Mouse (Mus musculus): Measurements from ENCODE around the gene Patz1. TPM values are rescaled to one million over a fixed set of nuclear protein-coding genes. Genes with fewer than 3 reads are reported as not detected.
A peak's percentile ranks its signal among the peaks of the same experiment; 100 is the strongest.

Patz1 gene
- polyA plus RNA-seq, 1 experiment from 2014 or later = 112 TPM

DNA sequence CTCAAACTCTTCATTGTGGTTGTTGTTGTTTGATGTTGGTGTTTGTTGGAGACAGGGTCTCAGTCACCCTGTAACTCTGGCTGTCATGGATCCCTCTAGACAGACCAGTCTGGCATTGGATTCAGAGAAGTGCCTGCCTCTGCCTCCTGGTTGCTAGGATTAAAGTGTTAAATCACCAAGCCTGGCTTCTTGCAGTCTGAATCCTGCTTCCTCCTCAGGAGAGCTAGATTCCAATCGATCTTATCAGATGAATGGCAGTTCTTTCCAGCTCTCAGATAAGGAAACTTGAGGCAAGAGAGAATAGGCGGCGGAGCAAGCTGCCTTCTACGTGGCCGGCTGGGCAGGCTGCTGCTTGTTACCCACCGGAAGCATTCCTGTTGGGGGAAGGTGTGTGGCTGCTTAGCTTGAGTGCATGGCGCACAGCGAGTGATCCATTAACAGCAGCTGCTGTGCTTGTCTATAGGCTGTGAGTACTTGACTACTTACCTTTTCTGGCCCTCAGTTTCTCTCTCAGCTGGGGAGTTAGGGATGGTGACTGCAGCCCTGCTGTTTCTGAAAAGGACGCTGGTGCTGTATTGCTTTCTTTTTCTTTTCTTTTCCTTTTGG, 46.1 kb downstream of the Patz1 start:
- peaks cover 53% of the 10 kb centered on the region for H3K4me1 ChIP-seq
- WGBS = 43% methylated on average over 9 of the region's 9 CpGs
- H3K27me3 ChIP-seq (ENCODE audit: low read depth, poor library complexity, severe bottlenecking) = peaks cover 11% of the 10 kb centered on the region; the same call in 1 of the 2 replicates
- 0 out of 2 replicates have a peak, but pooled peaks cover 2% of the 10 kb centered on the region for H3K36me3 ChIP-seq
- no peaks in the 10 kb centered on the region for H3K9me3 ChIP-seq (replicated peaks)
- no peak overlapping the region for H3K4me3 ChIP-seq
- DNase-seq (ENCODE audit: low spot score) = no peak
- H3K27ac ChIP-seq (replicated peaks) = no peak overlapping the region

DNA sequence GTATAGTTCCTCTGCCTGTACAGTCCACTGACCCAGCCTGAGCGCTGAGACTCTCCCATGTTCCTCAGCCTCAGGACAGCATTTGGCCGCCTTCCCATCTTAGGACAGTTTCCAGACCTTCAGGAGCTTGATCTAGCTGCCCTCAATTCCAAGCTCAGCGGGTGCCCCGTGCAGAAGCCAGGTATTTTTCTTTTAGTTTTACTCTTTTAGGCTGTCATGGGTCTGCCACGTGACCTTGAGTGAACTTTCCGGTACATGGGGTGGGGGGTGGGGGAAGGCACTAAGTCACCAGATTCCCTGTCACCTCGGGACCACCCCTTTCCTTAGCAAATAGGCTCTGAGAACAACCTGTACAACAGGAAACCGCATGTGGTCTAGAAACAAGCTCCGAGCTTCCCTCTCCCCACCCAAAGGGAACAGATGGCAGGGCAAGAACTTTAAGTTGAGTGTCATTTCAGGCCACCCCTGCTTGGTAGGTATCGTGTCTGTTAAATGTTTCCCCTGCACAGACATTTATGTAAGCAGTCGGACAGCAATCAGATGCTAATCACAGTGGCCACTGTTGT, 47.1 kb downstream of the Patz1 start:
- Histone ChIP-seq H3K27me3 (ENCODE audit: low read depth, poor library complexity, severe bottlenecking) (peaks cover 11% of the 10 kb centered on the region; the same call in 1 of the 2 replicates), H3K36me3 (0 out of 2 replicates have a peak, but pooled peaks cover 2% of the 10 kb centered on the region), H3K27ac (replicated peaks) (no peak overlapping the region), H3K9me3 (replicated peaks) (no peaks in the 10 kb centered on the region), H3K4me1 (peaks cover 46% of the 10 kb centered on the region), H3K4me3 (no peak overlapping the region)
- WGBS = 60% methylated on average over 11 of the region's 11 CpGs
- DNase-seq (ENCODE audit: low spot score) = no peak

DNA sequence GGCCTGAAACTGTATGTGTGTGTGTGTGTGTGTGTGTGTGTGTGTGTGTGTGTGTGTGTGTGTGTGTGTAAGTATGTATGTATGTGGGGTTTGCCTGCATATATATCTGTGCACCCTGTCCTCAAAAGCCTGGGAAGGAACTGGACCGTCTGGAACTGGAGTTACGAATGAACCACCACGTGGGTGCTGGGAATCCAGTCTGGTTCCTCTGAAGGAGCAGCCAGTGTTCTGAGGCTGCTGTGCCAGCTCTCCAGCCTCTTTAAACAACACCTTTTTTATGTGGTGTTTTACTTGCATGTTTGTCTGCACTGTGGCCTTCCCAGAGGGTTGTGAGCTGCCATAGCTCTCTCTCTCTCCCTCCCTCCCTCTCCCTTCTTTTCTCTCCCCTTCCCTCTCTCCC, 47.9 kb downstream of the Patz1 start:
- DNase-seq (ENCODE audit: low spot score) = no peak
- no peaks in the 10 kb centered on the region for H3K9me3 ChIP-seq (replicated peaks)
- WGBS = 70% methylated on average over 3 of the region's 3 CpGs
- no peak overlapping the region for H3K4me3 ChIP-seq
- H3K36me3 ChIP-seq = 0 out of 2 replicates have a peak, but pooled peaks cover 2% of the 10 kb centered on the region
- H3K4me1 ChIP-seq = peaks cover 38% of the 10 kb centered on the region
- peaks cover 11% of the 10 kb centered on the region; the same call in 1 of the 2 replicates for H3K27me3 ChIP-seq (ENCODE audit: low read depth, poor library complexity, severe bottlenecking)
- peak overlapping the region; percentile 89 for H3K27ac ChIP-seq (replicated peaks)

DNA sequence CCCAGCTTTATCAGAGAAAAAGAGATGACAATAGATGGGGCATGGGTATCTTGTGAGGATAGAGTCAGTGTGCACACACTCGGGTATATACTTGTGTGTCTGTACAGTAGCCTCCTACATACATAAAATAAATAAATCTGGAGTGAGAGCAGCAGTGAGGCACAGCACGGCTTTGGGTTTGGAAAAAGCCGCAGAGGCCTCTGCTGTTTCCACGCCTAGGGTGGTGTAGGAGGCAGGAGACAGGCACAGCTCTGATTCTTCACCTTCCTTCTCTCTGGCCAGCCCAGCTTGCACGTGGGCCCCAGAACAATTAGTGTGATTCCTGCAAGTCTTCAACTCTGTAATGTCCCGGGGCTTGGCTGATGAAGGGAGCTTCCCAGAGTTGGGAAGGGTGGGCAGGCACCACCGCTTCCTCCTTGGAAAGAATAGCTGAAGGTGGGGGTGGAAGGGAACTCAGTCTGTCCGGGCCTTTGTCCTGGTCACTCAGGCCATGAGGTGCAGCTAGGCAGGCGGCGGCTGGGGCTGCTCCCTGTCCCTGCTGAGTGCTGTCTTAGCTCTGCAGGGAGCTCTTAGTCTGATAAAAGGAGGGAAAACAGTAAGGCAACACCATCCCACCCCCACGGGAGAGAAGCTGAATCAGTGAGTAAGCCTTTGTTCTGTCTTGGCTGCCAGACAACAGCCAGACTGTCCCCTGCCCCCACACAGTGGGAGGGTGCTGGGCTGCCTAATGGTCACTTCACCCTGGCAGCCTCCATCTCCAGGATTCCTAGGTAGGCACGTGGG, 48.7 kb downstream of the Patz1 start:
- DNase-seq (ENCODE audit: low spot score) = peak; percentile 62
- Histone ChIP-seq H3K27ac (replicated peaks) (peak overlapping the region; percentile 89), H3K9me3 (replicated peaks) (no peaks in the 10 kb centered on the region), H3K36me3 (peaks cover 5% of the 10 kb centered on the region; the same call in 1 of the 2 replicates), H3K4me1 (peaks cover 30% of the 10 kb centered on the region), H3K4me3 (peak overlapping the region; percentile 17; the same call in 1 of the 2 replicates), H3K27me3 (ENCODE audit: low read depth, poor library complexity, severe bottlenecking) (peaks cover 11% of the 10 kb centered on the region; the same call in 1 of the 2 replicates)
- 8% methylated on average over 12 of the region's 12 CpGs for WGBS

DNA sequence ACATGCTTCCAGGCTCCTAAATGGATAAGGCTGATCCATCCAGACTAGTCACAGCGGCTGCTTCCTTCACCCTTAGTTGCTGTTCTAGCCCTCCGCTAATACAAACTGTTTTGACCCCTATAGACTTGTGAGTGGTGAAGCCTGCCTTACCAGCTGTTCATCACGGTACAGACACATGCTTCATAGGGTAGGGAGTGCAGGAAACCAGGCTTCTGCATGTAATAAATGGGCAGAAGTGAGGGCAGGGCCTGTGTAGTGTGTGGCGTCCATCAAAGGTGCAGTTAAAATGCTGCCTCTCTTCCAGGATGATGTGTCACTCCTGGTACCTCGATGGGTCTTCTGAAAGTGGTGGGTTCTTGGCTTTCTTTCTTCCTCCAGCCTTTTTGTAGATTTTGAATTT, 49.3 kb downstream of the Patz1 start:
- H3K27me3 ChIP-seq (ENCODE audit: low read depth, poor library complexity, severe bottlenecking) = peaks cover 7% of the 10 kb centered on the region; the same call in 1 of the 2 replicates
- peaks cover 8% of the 10 kb centered on the region for H3K36me3 ChIP-seq
- no peak overlapping the region for H3K4me3 ChIP-seq
- H3K27ac ChIP-seq (replicated peaks) = peak overlapping the region; percentile 89
- no peaks in the 10 kb centered on the region for H3K9me3 ChIP-seq (replicated peaks)
- H3K4me1 ChIP-seq = peaks cover 25% of the 10 kb centered on the region
- DNase-seq (ENCODE audit: low spot score) = no peak
- WGBS = 52% methylated on average over 5 of the region's 5 CpGs

DNA sequence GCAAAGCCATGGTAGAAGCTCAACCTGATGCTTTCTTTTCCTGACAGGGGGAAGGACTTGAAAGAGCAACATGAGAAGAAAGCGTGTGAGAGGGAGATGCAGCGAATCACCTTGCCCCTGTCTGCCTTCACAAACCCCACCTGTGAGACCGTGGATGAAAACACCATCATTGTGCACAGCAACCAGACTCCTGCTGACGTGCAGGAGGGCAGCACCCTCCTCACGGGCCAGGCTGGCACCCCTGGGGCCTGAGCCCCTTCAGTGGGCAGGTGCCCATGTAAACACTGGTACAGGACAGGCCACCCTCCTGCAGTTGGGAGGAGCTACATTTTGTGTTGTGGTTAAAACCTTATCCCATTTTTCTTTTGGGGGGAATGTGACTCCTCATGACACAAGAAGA, 52.8 kb downstream of the Patz1 start:
- Histone ChIP-seq H3K27ac (replicated peaks) (no peak overlapping the region), H3K4me3 (no peak overlapping the region), H3K36me3 (peaks cover 40% of the 10 kb centered on the region), H3K9me3 (replicated peaks) (no peaks in the 10 kb centered on the region), H3K27me3 (ENCODE audit: low read depth, poor library complexity, severe bottlenecking) (no peaks in the 10 kb centered on the region), H3K4me1 (peaks cover 18% of the 10 kb centered on the region)
- WGBS = 78% methylated on average over 5 of the region's 5 CpGs
- DNase-seq (ENCODE audit: low spot score) = no peak

DNA sequence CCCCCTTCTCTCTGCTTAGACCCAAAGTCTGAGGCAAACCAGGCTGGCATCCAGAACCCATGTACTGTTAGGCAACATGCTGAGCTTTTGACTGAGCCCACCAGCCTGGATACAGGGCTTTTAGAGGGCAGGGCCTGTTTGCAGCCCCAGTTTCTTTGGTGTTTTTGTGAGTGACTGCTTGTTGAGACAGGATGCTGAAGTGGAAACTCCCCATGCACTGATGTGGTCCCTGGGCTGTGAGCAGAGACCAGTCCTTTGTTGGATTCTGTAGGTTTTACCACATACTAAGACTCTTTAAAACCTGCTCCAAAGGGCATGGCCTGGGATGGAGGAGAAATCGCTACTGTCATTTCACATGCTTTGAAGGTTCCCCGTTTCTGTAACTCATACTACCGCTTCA, 56.2 kb downstream of the Patz1 start:
- H3K36me3 ChIP-seq = peaks cover 68% of the 10 kb centered on the region
- H3K27ac ChIP-seq (replicated peaks) = no peak overlapping the region
- peaks cover 23% of the 10 kb centered on the region for H3K4me1 ChIP-seq
- WGBS = 87% methylated on average over 3 of the region's 3 CpGs
- H3K4me3 ChIP-seq = no peak overlapping the region
- H3K27me3 ChIP-seq (ENCODE audit: low read depth, poor library complexity, severe bottlenecking) = no peaks in the 10 kb centered on the region
- no peaks in the 10 kb centered on the region for H3K9me3 ChIP-seq (replicated peaks)
- DNase-seq (ENCODE audit: low spot score) = no peak

DNA sequence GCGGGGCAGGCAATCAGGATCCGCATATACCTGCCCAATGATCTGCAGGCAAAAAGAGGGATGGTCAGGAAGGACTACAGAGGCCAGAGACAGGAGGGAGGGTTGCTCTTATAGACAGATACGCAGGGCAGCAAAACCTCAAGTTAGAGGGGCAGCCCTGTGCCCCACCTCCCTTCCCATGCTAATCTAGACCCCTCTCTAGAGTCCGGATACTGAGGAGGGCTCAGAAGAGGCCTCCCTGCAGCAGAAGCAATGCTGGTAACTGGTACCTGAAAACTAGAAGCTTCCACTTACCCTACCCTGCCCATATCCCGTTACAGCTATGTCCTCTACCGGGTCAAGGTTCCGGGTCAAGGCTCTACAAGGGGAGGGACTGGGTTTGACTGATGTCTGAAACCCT, 57.7 kb downstream of the Patz1 start:
- Histone ChIP-seq H3K4me1 (peaks cover 23% of the 10 kb centered on the region), H3K27ac (replicated peaks) (no peak overlapping the region), H3K36me3 (peaks cover 81% of the 10 kb centered on the region), H3K4me3 (no peak overlapping the region), H3K27me3 (ENCODE audit: low read depth, poor library complexity, severe bottlenecking) (no peaks in the 10 kb centered on the region), H3K9me3 (replicated peaks) (no peaks in the 10 kb centered on the region)
- 91% methylated on average over 7 of the region's 7 CpGs for WGBS
- no peak for DNase-seq (ENCODE audit: low spot score)

DNA sequence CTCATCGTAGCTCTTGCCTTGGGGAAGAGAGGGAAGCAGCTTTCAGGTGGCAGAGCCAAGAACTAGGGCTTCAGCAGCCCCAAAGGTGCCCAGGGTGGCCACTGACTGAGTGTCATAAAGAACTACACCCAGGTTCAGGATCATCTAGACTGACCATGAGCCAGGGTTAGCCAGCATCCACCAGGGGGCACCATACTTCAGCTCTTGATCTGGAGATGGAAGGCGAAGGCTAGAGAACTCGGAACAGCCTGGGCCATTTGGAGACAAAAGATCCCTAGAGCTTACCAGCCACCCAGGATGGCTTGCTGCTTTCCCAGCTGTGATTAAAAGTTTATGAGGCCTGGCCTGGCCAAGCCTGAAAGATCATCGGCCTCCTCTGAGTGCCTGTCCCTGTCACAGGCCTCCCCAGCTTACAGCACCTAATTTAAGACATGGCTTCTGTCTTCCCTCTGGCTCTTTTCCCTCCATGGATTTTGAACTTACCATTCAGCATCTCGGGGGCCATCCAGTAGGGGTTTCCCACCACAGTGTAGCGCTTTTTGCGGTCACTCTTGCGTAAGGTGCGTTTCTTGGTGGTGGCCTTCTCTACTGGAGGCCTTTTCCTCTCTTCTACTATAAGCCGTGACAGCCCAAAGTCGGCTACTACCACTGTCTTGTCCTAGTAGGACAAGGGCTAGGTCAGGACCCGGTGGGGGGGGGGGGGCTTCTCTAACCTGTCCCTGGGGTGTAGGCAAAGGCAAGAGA, 58.6 kb downstream of the Patz1 start:
- Histone ChIP-seq H3K27ac (replicated peaks) (peak overlapping the region; percentile 80), H3K9me3 (replicated peaks) (no peaks in the 10 kb centered on the region), H3K36me3 (peaks cover 86% of the 10 kb centered on the region)

DNA sequence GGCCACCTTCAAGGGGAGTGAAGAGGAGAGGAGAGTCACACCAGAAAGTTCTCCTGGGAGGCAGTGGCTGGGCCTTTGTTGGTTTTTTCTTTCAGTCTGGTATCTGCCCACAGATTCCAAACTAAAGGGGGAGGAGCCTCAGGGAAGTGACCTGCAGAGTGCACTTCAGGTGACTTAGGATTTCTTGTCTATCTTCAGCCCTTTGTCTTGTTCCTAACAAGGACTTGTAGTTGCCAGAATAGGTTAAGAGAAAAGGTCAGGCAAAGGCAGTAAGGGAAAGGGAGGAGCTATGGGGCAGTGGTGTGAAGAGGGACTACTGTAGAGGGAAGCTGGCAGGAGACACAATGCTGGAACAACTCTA, 59.1 kb downstream of the Patz1 start:
- H3K27me3 ChIP-seq (ENCODE audit: low read depth, poor library complexity, severe bottlenecking) = no peaks in the 10 kb centered on the region
- peaks cover 88% of the 10 kb centered on the region for H3K36me3 ChIP-seq
- H3K27ac ChIP-seq (replicated peaks) = peak overlapping the region; percentile 80

More for the DNA sequence above, 58.6 kb downstream of the Patz1 start:
- WGBS = 63% methylated on average over 12 of the region's 12 CpGs
- no peaks in the 10 kb centered on the region for H3K27me3 ChIP-seq (ENCODE audit: low read depth, poor library complexity, severe bottlenecking)
- no peak overlapping the region for H3K4me3 ChIP-seq
- H3K4me1 ChIP-seq = peaks cover 23% of the 10 kb centered on the region
- peak; percentile 86 for DNase-seq (ENCODE audit: low spot score)

DNA sequence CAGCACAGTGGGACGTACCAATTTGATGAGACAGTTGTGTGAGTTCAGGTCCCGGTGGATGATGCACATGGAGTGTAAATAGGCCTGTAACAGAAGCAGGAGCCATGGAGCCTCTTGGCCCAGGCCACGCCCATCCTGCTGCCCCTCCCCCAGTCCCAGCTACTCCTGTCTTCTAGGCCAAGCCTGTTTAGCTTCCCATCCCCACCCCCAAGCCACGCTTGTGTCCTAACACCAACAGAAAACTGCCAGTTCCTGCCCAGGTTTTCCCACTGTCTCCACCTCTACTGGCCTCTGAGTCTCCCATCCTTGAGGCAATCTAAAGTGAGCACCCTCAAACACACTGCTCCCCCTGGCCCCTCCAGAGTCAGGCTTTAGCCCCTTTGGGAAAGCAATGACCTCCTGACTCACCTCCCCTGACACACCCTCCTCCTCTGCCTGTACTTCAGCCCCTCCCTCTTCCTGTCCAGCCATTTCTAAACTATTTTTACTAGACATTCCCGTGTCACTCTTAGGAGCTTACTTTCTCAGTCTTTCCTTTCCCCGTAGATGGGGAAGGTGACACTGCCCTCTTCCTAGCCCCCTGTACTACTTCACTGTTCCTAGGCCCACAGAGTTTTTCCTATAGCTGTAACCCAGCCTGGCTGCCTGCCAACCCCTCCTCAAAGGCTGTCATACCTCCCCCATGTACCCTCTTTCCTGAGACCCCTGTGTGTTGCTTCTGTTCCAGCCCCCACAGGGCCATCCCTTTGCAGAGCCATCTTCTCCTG, 60.1 kb downstream of the Patz1 start:
- Histone ChIP-seq H3K27ac (replicated peaks) (peak overlapping the region; percentile 80), H3K36me3 (peaks cover 91% of the 10 kb centered on the region), H3K27me3 (ENCODE audit: low read depth, poor library complexity, severe bottlenecking) (no peaks in the 10 kb centered on the region), H3K4me3 (no peak overlapping the region), H3K9me3 (replicated peaks) (no peaks in the 10 kb centered on the region), H3K4me1 (peaks cover 23% of the 10 kb centered on the region)
- peak; percentile 43 for DNase-seq (ENCODE audit: low spot score)
- WGBS = 40% methylated on average over 6 of the region's 6 CpGs

More for the DNA sequence above, 59.1 kb downstream of the Patz1 start:
- Histone ChIP-seq H3K4me1 (peaks cover 23% of the 10 kb centered on the region), H3K9me3 (replicated peaks) (no peaks in the 10 kb centered on the region), H3K4me3 (no peak overlapping the region)
- DNase-seq (ENCODE audit: low spot score) = no peak

DNA sequence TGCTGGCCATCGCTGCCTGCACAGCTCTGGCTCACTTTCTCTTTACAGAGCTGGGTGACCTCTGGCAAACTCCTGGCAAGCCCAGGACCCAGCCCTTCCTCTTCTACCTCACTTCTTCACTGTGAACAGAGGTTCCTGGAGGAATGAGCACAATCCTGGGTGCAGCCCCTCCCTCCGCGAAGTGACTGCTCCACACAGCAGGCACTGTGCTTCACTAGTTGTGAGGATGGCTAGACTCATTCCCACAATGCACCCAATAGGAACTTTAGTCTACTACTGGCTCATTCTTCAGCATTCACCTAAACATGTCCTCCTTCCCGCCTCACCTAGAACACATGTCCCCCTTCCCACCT, 60.6 kb downstream of the Patz1 start:
- peak overlapping the region; percentile 80; the same call in 1 of the 2 replicates for H3K27ac ChIP-seq (replicated peaks)
- 86% methylated on average over 4 of the region's 4 CpGs for WGBS
- peaks cover 23% of the 10 kb centered on the region for H3K4me1 ChIP-seq
- no peaks in the 10 kb centered on the region for H3K9me3 ChIP-seq (replicated peaks)
- H3K4me3 ChIP-seq = no peak overlapping the region
- H3K36me3 ChIP-seq = peaks cover 91% of the 10 kb centered on the region
- DNase-seq (ENCODE audit: low spot score) = no peak
- no peaks in the 10 kb centered on the region for H3K27me3 ChIP-seq (ENCODE audit: low read depth, poor library complexity, severe bottlenecking)
